Mouse (Mus musculus) urinary bladder, postnatal 14 days (tissue): ENCODE results near the gene Ecd.

Experiments used
- DNase-seq: peaks from one replicate; pipeline ENCODE4 v3.0.0; 2021; ENCODE audit warnings: low spot score

Gene Ecd

DNA sequence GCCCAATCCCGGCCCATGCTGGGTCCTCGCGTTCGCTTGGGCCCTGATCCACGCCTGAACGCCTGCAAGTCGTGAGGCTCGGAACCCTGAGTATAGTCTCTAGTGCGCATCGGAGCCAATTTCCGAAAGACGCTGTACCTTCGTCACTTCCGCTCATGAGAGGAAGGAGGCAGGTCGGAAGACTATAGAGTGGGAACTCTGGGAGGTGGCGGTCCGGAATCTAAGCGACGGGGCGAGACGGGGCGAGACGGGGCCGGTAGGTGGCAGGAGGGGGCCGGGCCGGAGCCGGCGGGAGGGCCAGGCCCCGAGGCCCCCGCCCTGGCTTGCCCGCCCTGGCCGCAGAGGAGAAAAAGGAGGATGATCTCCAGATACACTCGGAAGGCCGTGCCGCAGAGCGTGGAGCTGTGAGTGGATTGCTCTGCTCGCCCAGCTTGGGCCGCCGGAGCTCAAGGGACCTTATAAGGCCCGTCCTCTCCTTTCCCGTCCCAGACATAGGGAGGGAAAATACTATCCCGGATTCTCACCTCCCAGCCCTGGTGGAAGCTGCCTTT lies at the start of gene Ecd, which contains the start of gene Fam149b:
TSS of gene Ecd (minus strand) at position 131 of the 551 bp plus-strand sequence.
TSS of gene Fam149b (plus strand) at position 172 of the 551 bp plus-strand sequence.
- DNase-seq, result peak; percentile 94

DNA sequence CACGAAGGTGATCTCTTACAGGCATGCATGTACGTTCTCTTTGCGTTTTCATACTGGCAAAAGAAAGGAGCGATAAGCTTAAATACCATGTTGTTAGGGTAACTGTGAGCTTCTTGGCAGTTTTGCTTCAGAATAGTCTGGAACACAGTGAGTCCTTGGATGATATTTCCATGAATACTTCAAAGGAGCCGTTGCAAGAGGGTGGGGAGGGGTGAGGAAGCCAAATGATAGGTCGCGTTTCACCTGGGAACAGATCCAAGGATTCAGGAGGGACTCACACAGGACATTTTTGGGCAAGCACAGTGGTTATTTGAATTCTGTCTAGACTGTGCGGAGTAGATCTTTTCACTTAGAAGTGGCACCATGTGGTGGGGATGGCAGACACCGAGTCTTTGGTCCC lies 49.3 kb upstream of the Ecd start:
- DNase-seq, result no peak

DNA sequence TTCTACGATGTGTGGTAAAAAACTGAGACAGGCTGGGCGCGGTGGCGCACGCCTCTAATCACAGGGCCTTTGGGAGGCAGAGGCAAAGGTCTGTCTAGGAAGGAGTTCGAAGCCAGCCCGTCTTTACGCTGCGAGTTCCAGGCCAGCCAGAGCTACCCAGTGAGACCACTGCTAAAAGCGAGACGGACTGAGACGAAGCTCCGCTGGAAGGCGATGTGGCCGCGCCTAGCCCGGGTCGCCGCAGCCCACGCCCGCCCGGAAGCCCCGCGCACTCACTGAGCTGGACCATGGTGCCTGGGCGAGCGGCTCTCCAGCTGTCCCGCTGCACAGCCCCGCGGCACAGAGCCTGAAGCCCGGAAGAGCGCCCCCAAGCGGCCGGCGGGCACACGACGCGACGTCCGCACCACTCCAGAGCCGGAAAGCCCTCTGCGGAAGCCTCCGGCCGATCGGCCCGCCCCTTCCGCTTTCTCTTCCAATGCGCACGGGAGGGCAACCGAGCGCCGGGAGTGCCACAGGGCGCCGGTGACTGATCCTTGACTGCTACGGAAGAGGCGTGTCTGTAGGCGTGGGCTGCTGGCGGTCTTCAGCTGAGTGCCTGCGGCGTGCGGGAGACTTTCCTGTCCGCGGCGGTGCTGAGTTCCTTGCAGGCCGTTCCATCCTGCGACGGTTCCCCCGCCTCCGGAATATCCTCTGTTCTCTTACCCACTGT lies 45.4 kb upstream of the Ecd start, which contains the start of gene Mrps16:
TSS of gene Mrps16 (minus strand) at position 430 of the 709 bp plus-strand sequence.
- peak; percentile 95 for DNase-seq

DNA sequence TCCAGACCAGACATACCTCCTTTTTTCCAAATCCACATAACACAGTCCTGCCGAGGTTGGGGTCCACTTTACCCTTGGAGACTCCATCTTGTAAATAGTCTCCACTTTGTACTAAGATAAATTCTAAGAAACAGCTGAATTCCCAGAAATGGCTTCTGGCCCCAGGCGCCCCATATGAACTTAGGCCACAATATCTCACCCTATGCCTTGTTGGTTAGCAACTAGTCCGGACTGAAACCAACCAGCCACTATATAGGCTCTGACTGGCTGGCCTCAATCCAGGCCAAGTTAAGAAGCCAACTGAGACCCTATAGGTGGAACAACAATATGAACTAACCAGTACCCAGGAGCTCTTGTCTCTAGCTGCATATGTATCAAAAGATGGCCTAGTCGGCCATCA lies 44.4 kb upstream of the Ecd start:
- no peak for DNase-seq

GRCm38 (mm10) chr14:20389446-20390079 lies 41.6 kb upstream of the Ecd start:
- DNase-seq, result no peak

DNA sequence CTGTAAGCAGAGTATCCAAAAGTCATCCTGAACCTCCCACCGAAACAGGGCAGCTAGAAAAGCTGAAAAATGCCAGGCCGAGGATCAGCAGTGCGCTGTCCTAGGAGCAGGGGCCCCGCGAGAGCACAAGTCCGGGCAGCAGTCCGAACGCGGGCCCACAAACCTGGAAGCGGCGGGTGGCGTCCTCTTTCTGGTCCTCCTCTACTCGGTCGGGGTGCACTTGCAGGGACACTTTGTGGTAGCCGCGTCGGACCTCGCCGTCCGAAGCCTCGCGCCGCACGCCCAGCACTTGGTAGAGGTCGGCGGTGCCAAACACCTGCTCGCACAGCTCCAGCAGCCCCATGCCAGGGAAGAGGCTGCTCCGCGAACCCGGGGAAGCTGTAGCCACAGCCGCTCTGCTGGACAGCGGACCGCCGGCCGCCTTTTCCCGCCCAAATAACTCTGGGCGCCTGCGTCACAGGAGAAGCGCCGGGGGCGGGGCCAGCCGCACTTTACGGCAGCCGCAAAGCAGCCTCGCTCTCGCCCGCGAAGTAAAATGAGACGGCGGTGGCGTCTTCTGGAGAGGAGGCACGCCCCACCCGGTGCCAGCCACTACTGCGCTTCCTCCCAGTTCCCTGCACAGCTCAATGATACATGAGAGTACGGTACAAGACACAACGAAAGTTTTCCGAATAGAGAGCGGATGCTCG lies 40.7 kb upstream of the Ecd start, which contains the start of gene Dnajc9:
TSS of gene Dnajc9 (minus strand) at position 470 of the 689 bp plus-strand sequence.
- DNase-seq, result peak; percentile 97

- no peak for DNase-seq
These were observed 32.0 kb upstream of the Ecd start for GRCm38 (mm10) chr14:20379753-20380430.

GRCm38 (mm10) chr14:20379087-20379640 lies 31.2 kb upstream of the Ecd start:
- no peak for DNase-seq

- peak; percentile 32 for DNase-seq
These were observed 30.6 kb upstream of the Ecd start for GRCm38 (mm10) chr14:20378313-20379061.

DNA sequence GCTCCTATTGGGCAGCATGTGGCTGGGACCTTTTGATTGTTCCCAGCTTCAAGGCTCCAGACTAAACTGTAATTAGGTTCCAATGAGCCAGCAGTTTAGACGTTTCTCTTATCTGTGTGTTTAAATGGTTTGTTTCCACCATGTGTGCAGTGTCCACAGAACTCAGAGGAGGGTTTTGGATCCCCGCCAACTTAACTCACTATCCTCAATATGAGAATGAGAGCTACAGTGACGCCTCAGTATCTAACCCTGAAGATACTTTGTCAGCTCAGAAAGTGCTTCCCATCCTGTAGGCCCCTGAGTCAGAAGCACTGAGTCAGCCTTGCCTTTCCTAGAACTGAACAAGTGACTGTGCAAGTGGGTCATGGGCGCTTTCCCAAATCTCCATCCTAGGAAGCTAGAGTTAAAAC lies 29.2 kb upstream of the Ecd start:
- no peak for DNase-seq

DNA sequence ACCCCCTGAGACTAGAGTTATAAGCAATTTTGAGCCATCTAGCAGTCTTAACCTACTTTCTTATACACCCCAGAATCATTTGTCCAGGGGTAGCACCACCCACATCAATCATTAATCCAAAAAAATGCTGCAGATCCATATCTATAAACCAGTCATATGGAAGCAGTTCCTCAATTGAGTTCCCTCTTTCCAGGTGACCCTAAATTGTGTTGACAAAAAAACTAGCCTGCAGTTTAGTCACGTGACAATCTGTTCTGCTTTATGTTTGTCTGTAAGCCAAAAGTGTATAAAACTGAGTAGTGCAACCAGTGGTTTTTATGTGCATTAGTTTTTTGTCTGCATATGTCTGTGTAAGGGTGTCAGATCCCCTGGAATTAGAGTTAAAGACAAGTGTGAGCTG lies 23.9 kb upstream of the Ecd start:
- no peak for DNase-seq

- no peak for DNase-seq
These were observed 22.9 kb upstream of the Ecd start for GRCm38 (mm10) chr14:20370798-20371197.

GRCm38 (mm10) chr14:20368271-20368670 lies 20.4 kb upstream of the Ecd start:
- no peak for DNase-seq

- DNase-seq, result no peak
These were observed 15.3 kb upstream of the Ecd start for GRCm38 (mm10) chr14:20363230-20363629.

DNA sequence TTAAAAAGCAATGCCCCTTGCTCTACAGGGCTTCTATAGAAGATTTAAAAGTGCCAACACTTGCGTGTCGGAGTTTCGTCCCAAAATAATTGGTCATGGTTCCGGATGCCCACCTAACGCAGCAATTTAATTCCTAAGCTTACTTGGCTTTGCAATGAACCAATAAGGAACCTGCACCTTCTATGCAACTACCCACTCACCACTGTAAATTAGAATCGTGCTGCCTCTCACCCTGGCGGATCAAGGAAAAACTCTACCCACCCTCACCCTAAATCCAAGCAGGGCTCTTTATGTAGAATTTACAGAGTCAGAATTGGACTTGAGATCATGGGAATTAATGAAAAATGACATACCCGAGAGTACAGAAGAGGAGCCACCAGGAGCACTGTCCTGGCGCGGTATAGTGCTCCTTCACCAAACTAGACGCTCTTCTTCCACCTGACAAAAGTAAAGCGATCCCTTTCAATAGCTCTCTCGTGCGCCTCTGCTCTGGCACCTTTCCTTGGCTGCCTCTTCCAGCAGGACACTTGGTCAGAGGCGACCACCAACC lies 405 bp downstream of the Ecd start:
- no peak for DNase-seq

GRCm38 (mm10) chr14:20345885-20346284 lies 2.0 kb downstream of the Ecd start:
- DNase-seq, result no peak

DNA sequence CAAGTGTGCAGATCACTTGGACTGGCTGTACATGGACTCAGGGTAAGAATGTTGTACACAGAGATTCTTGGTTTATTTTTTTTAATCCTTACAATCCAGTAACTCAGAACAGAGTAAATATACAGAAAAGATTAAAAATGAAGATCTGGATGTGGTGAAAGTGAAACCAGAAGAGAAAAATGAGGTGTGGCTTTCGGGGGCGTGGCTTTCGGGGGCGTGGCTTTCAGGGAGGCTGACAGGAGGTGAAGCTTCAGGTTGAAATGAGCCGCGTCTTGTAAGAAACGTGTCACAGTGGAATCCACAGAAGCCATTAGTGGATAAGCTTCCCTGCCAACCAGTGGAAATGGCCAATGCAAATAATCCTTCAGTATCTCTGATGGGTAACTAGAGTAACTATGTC lies 7.1 kb downstream of the Ecd start:
- peak; percentile 44 for DNase-seq

GRCm38 (mm10) chr14:20340149-20340548 lies 7.8 kb downstream of the Ecd start:
- DNase-seq, result no peak

DNA sequence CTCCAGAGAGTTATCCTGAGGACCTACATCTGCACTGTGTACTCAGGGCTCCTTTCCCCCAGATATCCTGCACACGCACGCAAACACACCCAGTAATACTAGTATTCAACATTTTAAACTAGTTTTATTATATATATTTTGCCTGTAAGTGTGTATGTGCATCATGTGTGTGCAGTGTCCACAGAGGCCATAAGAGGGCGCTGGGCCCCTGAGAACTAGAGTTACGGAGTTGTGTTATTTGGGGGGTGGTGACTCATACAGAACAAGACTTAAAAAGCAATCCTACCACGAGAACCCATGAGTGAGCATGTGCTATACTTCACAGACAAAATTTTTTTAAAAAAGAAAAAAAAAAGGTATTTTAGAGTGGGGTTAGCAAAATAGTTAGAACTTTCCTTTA lies 8.5 kb downstream of the Ecd start:
- DNase-seq, result no peak

- no peak for DNase-seq
These were observed 16.6 kb downstream of the Ecd start for GRCm38 (mm10) chr14:20331316-20331715.

GRCm38 (mm10) chr14:20328474-20328873 lies 19.4 kb downstream of the Ecd start:
- DNase-seq, result peak; percentile 81
